Mouse (Mus musculus) embryo, embryonic 9.5 days (tissue): Measurements from ENCODE around the gene Gm44596.

ENCODE experiments used
- DNase-seq: peaks from one replicate; pipeline ENCODE4 v3.0.0-alpha.2; 2017; ENCODE audit errors: extremely low spot score

Gene Gm44596

DNA sequence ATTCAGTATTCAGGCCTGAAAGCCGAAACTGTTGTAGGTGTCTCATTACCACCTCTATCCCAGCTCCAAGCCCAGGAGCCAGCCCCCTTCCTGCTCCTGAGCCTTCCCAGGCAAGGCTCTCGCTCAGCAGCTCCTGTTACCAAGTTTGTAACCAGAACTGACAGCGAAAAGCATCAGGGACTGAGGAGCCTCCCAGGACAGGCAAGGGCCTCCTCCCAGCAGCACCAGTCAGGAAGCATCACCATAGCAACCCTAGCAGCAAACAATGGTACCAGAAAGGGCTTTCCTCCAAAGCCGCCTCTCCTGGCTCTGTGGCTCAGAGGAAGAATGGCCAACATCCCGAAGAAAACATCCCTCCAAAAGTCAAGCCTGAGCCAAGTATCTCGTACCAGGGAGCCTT lies at the start of gene Gm44596, which contains the start of gene Tex52:
Gene Gm44596 (plus strand): TSS at position 312 of the 400 bp plus-strand sequence.
Gene Tex52 (plus strand): TSS at position 265 of the 400 bp plus-strand sequence.
- peak; percentile 39 for DNase-seq

DNA sequence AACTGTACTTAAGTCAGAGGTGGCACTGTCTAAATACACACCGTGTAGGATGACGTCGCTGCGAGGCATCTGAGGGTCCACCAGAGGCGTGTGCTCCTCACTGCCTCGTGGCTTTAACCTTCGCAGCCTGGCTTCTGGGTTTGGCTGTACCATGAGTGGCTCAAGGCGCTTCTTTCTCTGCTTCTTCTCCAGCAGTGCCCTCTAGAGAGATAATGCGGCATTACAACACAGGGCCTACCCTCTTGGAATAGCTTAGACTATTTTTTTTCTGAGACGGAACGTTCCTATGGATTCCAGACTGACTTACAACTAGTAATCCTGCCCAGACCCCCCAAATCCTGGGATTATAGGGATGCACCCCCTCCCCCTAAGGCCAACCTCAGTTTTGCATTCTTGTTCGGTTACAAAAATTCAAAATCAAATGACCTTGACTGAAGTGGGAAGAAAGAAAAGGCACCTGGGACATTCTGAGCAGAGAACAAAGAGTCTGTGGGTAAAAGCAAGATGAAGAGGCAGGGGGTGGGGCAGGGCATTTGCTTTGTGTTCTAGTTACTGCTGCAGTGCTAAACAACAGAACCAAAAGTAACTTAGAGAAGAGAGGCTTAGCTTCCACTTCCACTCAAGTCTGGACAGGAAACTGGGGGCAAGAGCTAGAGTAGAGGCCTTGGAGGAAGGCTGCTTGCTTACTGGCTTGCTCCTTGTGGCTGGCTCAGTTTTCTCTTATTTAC lies 40.7 kb upstream of the Gm44596 start:
- DNase-seq: peak; percentile 76

DNA sequence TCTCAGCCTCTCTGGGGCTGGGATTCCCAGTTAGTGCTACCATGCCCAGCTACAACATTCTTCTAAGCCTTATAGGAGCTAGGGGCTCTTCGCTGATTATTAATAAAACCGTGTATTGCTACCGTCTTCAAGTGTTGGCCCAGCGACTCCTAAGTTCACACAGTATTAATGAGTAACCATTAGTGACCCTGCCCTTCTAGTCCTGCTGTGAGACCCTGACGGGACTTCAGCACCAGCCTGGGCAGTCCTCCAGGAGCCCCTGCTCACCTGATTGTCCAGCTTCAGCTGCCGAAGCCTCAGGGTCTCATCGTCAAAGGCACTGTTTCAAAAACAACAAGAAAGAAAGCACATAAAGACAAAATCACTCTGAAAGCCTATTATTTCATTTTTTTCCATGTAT lies 37.8 kb upstream of the Gm44596 start:
- no peak for DNase-seq

DNA sequence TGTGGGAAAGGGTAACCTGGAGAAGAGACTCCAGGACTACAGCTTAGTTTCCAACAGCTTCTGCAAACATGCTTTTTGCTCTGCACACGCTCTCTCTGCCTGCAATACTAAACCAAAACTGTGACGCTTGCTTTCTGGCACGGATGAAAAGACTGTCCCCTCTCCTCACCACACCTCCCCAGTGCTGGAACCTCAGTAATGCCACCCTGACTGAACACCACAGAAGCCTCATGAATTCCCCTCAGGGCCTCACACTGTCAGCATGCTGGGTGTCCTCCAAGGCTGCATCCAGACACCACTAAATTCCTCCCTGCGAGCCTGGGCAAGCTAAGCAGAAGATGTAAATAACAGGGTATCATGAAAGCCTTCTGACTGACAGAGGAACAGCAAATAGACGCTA lies 36.4 kb upstream of the Gm44596 start:
- no peak for DNase-seq

DNA sequence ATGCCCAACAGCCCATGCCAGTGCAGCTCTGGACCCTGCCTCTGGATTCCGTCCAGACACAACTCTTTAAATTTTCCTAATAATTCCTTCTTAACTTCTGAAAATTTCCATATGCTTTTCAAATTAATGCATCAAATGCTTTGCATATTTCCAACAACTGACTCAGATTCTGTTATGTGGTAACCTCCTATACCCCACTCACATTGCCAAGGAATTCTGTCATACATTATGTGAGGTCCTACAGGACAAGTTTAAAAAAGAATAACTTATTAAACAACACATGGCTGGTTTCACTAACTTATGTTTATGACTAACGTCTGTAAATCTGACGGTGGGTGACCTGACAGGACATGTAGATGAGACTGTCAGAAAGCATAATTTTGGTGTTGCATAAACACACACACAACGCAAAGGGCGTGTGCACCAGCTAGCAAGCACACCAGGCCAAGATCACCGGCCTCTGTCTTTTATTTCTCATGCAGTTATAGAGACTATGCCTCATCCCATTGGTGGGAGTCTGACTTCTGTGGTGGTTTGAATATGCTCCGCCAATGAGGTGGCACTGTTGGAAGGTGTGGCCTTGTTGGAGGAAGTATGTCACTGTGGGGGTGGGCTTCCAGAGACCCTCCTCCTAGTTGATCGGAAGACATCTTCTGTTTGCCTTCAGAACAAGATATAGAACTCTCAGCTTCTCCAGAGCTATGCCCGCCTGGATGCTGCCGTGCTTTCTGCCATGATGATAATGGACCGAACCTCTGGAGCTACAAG lies 33.2 kb upstream of the Gm44596 start:
- no peak for DNase-seq

DNA sequence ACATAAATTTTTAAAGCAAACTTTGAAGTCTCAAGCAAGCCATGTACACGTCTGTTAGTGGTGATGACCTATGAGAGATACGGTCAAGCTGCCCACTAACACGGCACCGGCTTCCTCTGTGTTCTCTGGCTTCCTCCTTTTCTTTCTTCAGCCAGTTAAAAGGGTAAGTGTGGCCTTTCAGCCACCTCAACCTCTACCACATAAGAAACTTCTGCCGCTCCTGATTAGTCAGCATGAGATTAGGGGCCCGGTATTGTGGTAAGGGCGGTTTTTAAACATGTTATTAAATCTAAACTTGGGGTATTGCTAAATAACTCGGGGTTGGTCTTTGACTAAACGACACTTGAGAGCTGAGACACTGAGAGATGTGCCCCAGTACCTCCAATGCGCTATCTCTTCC lies 29.7 kb upstream of the Gm44596 start:
- DNase-seq: no peak

DNA sequence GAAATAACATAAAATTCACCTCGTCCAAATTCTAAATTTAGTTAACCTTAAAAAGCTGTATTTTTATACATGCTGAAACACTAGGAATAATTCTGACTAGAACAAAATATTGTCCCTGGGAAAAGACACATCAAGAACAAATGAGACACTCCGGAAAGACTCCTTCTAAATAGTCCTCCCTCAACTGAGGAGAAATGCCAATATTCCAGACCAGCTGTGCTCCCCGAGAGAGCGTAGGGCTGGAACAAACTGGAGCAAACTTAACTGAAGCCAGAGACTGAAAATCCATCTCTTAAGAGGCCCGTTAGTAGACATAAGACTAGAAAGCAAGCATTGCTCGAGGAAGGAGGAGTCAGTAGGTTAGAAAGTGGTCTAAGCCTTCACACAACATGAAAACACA lies 28.5 kb upstream of the Gm44596 start:
- DNase-seq: no peak

DNA sequence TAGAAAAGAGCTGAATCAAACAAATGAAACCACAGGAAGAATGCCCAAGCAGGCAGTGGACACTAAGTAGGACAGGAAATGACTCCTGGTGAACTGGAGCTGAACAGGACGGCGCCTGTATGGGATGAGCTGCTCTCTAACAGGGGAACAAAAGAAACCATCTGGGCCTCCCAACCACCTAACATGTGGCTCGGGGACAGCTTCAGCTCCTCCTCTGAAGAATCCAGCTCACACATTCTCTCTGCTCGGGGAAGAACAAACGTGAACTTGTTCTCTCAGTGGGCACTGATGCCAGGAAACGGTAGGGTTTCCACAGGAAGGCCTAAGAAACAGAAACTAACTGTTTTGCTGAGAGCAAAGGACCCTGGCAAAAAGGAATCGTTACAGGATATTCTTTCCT lies 25.6 kb upstream of the Gm44596 start:
- no peak for DNase-seq

DNA sequence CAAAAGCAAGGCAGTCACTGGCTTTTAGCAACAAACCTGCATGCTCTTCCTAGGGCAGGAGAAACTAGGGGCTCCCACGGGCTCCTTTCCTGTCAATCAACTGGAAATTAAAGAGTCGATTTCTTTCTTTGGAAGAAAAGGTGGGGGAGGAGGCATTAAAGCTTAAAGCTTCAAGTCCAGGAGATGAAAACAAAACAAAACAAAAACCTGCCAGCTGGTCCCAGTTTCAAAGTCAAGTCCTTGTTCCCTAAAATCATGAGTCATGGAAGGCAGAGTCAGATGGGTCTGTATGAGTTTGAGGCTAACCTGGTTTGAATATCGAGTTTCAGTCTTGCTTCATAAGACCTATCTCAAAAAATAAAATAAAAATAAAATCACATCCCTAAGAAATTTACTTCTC lies 21.2 kb upstream of the Gm44596 start:
- no peak for DNase-seq

DNA sequence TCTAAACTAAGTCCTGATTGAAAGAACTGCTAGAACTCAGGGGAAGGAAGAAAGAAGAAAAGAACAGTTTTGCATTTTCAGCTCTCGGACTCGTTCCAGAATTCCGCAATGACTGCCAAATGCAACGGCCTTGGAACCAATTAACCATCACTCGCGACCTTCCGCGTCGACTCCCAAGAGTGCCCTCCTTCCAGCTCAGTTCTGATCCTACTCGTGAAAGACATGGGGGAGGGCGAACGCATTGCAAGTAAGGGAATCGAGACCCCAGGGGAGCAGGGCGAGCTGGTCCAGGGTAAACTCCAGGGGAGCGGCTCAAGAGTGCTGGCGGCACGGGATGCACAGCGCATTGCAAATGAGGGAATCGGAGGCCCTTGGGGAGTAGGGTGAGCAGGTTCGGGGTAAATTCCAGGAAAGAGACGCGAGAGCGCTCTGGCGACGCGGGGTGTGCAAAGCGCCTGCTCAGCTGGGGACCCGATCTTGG lies 20.1 kb upstream of the Gm44596 start:
- DNase-seq: no peak

DNA sequence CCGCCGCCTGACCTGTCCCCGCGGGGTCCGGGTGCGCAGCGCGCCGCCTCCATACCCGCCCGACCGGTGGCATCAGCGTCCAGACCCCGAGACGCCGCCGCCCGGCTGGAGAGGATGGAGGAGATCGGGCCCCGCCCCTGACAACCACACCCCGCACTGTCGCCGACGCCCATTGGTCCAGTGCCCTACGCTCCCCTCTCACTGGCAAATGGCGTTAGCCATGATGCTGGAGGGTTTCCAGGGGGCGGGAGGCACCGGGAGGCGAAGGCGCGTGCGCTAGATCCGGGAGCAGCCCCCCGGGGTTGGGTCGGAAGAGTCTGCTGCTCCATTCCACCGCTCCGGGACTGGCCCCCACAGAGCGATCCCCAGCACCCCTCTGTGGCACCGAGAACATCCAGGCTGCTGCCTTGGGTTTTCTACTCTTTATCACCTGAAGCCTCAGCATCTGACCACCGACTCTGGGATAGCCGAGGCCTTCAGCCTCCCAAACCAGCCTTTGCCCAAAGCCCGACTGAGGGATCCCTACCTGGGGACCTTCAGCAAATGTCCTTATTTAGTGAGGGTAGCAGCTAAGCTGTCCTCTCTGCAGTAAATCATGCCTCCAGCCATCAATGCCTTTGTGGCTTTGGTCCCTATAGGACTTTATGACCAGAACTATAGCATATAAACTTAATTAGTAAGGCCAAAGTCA lies 19.4 kb upstream of the Gm44596 start, which contains the start of gene Tulp3:
Gene Tulp3 (minus strand): TSS at position 126 of the 691 bp plus-strand sequence.
- DNase-seq: peak; percentile 98

DNA sequence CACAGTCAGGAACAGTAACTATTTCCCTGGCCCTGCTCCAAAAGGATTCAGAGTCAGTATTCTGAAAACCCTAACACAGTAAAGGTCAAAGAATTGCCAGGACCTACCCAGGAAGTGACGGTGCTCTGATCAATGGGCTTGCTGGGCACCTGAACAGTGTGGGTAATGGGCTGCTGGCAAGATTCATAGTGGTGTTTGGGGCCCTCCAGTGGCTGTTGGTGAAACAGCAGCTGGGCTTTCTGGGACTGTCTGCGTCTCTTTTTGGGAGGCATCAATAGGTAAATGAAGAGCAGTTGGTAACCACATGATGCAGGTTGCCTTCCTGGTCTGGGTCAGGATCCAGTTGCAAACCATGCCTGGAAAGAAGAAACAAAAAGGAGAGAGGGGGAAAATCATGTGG lies 16.3 kb upstream of the Gm44596 start:
- peak; percentile 67 for DNase-seq

DNA sequence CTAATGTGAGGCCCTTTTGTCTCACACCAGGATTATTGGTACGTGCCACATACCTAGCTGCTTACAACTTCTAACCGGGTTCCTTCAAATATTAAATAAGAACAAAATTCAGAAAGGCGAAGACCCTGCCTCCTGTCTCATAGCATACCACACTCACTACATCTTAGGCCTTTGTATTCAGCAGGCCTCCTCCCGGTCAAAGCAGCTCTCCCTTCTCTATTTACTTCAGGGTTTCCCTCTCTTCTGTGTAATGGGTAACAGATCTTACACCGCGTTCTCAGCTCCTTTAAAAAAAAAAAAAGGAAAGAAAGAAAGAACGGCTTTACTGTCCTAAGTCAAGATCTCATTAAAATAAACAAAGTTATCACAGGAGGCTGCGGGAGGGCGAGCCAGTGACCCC lies 13.4 kb upstream of the Gm44596 start:
- DNase-seq: no peak

DNA sequence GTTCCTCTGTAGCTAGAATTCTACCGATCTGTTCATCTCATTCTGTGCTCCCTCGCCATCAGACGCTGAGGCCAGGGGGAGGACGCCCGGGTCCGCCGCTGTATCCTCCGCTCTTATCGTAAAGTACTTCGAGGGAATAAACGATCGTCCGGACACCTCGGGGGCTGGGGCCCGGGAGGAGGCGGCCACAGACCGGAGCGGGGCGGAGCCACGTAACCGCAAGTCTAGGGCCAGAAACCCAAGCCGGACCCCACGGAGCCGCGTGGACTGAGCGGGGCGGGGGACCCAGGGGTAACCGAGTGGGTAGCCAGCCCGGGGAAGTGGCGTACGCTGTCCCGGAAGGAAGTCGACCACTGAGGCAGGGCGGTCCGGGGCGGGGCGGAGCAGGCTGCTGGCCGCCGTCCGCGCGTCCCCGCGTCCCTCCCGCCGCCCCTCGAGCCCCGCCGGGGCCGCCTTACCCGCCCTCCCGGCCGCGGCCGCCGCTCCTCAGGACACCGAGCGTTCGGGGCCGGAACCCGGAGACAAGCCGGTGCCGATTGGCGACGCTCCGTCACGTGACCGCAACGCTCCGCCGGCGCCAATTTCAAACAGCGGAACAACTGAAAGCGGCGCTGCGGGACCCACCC lies 12.8 kb upstream of the Gm44596 start, which contains the start of the genes Rhno1 and Foxm1:
Gene Rhno1 (minus strand): TSS at position 531 of the 626 bp plus-strand sequence.
Gene Foxm1 (plus strand): TSS at position 587 of the 626 bp plus-strand sequence.
- DNase-seq: peak; percentile 89

DNA sequence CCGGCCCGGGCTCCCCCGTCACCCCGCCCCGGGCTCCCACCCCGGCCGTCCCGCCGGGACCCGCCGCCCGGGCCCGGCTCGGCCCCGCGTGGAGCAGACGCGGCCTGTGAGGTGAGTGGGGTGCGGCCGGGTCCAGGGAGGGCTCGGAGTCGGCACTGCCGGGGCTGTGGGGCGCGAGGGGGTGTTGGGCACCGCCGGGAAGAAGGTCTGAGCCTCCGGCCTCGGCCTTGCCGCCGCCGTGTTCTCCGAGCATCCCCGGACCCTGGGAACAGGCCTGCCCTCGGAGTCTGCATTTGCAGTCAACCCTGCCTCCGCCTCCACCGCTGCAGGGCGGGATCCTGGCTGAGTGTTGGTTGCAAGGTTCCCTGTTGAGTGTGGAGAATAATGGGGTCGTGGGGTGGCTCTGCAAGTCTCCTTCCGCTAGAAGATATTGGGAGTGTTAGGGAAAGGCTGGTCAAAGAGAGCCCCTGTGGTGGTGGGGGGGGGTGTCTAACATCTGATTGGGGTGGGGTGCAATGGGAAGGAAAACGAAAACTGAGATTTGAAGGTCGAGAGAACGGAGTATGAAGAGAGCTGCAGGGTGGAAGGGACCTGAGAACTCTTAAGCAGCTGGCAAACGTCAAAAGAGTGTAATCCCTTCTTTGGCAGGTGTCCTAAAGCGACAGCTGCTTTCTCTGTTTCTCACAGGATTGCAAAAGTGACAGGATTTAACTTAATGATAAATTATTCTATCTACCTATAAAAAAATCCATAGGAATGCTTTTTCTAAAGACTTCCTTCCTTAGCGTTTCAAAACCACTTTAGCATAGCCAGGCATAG lies 12.1 kb upstream of the Gm44596 start:
- peak; percentile 80 for DNase-seq

DNA sequence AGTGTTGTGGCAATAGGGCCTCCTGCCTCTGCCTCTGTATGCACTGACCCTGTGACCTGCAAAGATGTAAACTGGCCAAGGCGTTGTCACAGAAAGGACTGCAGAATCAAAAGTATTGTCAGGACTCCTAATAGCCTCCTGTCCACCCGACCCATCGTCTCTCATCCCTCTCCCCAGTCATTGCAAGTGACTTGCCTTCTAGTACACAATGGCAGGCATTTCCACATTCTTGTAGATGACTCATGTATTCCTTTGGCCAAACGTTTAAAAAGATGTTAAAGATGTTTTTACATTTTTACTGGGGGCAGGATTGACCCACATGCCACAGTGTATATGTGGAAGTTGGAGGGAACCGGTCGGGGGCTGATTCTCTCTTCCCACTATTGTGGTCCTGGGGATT lies 10.6 kb upstream of the Gm44596 start:
- DNase-seq: no peak

DNA sequence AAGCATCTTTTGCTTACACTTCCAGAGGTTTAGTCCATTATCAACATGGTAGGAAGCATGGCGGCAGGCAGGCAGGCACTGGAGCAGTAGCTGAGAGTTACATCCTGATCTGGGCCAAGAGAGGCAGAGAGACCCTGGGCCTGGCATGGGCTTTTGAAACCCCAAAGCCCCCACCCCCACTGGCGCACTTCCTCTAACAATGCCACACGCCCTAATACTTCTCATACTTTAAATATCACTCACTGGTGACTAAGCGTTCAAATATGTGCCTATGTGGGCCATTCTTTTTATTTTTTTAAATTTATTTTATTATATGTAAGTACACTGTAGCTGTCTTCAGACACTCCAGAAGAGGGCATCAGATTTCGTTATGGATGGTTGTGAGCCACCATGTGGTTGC lies 8.8 kb upstream of the Gm44596 start:
- DNase-seq: no peak

DNA sequence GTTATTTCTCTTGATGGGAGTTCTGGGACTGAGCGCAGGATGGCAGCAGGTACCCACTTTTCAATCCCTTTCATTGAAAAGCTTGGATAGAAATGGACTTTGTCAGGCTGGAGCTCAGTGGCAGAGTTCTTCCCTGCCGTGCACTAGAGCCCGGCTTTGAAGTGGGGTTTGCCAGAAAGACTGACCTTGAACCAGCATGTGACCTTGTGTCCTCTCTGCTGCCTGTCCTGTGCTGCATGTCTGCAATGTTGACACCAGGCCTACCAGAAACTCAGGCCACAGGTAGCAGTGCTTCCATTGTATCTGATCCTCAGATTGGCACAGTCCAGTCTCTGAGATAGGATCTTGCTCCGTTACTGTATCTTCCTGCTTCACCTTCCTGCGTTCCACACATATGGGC lies 5.3 kb upstream of the Gm44596 start:
- DNase-seq: no peak

DNA sequence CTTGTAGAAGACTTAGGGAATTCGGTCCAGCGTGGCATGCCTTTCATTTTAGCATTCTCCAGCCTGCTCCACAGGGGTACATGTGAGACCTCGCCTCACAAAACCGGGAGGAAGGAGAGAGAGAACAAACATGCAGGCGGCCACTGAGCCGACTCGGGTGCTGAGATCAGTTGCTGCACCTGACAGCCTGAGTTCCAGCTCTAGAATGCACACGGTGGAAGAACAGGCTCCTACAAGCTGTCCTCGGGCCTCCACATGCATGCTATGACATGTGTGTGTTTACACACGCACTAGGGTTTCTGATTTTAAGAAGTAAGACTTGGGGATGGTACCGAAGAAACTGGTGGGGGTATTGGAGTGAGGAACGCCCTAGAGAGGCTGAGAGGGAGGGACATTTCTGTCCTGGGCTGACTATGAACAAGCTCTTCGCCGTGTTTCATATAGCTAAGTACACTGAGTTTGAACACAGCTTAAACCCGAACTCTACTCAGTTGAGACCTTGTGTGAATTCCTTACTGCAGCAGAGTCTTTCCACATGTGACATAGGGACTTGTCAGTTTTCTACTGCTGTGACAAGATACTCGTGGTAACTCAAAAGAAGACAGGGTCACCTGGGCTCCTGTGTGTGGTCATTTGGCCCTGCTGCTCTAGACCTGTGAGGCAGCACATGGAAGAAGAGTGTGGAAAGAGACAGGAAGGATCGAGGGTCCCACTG lies 1.2 kb downstream of the Gm44596 start:
- no peak for DNase-seq

DNA sequence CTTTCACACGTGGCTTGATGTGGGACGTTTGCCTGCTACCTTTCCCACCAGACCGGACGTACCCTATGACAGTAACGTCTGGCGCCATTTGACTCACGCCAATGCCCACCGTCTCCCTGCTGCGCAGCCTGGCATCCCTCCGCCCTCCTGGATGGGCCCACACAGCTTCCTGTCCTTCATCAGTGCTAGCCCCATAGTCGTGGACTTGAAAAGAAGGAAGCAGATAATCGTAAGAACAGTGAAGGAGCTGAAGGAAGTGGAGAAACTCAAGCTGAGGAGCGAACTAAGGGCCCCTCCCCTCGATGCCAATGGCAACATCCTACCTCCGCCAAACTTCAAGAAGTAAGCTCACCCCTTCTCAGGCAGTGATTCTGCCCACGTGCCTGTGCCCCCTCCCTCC lies 4.3 kb downstream of the Gm44596 start:
- no peak for DNase-seq
